Mouse (Mus musculus) heart, postnatal 14 days (tissue): ENCODE results near the gene Rcor1. TPM values are rescaled to one million over a fixed set of nuclear protein-coding genes. Genes with fewer than 3 reads are reported as not detected.

Experiments
- DNase-seq, 2 experiments: peaks; one replicate each; pipeline ENCODE4 v3.0.0; 2021 to 2022
- intact Hi-C: fragments of 180-260 bp; cut with DNase I; formaldehyde crosslinking; loops from one replicate; pipeline ENCODE4 v1.15.1; 2025
- total RNA-seq, 2 experiments: library from RNA; stranded (reverse); gene quantifications; 2 replicates each; pipeline ENCODE4 v1.2.3; 2021

Rcor1 gene
- total RNA-seq, 2 experiments from 2014 or later: 22.0 to 22.3 TPM

GRCm38 (mm10) chr12:111153946-111154345, 114.8 kb downstream of the Rcor1 start:
- DNase-seq: no peak
- intact Hi-C loops: no loop called here

DNA sequence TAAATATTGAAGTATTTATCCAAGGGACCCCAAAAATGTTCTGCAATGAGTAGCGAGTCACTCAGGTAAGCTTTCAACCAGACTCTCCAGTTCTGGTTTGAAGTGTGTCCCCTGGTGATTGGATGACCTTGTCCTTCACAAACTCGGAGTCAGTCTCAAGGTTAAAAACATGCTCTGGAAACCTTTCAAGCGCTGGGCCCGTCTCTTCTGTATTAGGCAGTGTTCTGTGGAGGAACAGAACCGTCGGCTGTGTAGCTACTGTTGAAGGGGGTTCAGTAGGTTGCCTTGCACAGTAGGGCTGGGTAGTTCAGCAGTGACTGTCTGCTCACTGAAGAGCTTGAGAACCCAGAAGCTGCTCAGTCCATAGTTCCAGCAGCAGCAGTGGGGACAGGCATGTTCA, 115.5 kb downstream of the Rcor1 start:
- intact Hi-C loops: no loop called here

DNA sequence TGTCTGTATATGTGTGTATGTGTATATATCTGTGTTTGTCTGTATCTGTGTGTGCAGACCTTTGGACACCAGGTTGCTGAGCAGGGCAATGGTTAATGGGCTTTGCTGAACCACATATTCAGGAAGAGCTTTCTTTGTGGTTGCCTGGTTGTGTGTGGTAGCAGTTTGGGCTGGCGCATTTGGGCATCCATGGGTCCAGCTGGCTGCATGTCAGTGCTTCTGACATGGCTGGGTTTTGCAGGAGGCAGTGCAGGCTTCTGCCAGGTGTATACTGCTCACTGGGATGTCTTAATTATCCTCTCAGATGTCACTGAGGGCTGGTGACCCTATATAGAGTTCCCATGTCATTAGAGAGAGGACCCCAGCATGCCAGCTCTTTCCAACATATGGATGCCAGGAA, 116.6 kb downstream of the Rcor1 start:
- no peak for DNase-seq

More for the DNA sequence above, 115.5 kb downstream of the Rcor1 start:
- no peak for DNase-seq

GRCm38 (mm10) chr12:111159659-111160428, 120.7 kb downstream of the Rcor1 start:
- DNase-seq: peak in 1 of 2 experiments; percentile 27
- intact Hi-C loops: no loop called here

More for the DNA sequence above, 116.6 kb downstream of the Rcor1 start:
- intact Hi-C loops: no loop called here

GRCm38 (mm10) chr12:111160871-111161270, 121.7 kb downstream of the Rcor1 start:
- no peak for DNase-seq
- intact Hi-C loops: no loop called here

- DNase-seq: no peak
- intact Hi-C loops: no loop called here
Measured at GRCm38 (mm10) chr12:111161943-111162311, 122.8 kb downstream of the Rcor1 start.

GRCm38 (mm10) chr12:111162312-111163061, 123.3 kb downstream of the Rcor1 start:
- DNase-seq: peak; percentile 26 to 49
- intact Hi-C loops: no loop called here

DNA sequence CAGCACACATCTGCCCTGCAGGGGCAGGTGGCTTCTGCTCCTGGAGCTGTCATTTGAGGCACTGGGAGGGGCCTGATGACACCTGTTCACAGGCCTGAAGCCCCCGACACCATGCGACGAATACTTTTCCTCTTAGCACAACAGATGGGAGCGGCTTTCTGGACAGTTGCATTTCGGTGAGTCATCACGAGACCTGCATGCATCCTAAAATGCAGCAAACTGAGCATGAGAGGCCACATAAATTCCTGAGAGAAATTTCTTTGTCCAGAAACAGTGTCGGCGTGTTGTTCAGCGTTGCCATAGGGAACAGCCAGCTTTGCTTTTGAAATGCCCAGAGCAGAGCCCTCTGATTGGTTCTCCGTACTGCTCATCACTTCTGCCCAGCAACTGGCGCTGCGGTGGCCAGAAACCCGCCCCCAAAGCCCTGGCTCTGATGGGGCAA, 125.2 kb downstream of the Rcor1 start:
- intact Hi-C loops: no loop called here
- DNase-seq: peak; percentile 85 to 90

DNA sequence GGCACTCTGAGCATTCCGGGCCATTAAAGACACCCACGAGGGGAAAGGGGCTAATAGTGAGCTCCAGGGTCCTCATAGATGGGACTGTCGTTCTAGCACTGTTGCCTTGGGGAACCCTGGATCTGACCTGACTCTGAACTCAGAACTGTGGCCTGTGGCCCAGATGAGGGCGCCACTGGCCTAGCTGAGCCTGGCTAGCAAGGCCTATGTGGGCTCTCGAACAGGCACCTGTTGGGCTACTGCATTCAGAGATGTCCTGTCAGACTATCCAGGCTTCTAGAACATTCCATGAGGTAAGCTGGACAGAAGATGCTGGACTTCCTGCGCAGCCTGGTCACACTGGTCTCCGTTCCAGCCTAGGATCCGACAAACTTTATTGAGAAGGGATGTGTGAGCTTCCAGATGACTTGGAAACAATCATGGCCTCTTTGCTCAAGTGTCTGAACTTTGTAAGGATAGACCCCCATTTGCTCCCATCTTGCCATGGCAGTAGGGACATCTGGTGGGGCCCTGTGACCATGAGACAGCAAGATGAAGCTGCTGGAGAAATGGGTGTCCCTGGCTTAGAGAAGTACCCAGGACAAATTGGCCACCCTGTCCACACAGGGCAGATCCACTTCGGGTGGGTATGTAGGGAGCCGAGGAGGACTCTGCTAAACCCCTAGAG, 126.1 kb downstream of the Rcor1 start:
- intact Hi-C loops: loop anchor here (5.0 kb wide), 1 partner anchor 78 kb away; no protein-coding TSS in a partner anchor
- DNase-seq: peak; percentile 29 to 50

Other genes with a start within 250 kb of the Rcor1 start
- gene Mok, start 198.4 kb upstream of the Rcor1 start, total RNA-seq: under 1 TPM; 0.65 to 0.78 TPM
- 1 to 10 TPM; 7.9 to 8.0 TPM for gene Zfp839, start 189.1 kb upstream of the Rcor1 start, total RNA-seq
- 10 to 100 TPM; 35.3 to 38.1 TPM for gene Cinp, start 150.2 kb upstream of the Rcor1 start, total RNA-seq
- 1 to 10 TPM; 5.7 to 6.0 TPM for gene Tecpr2, start 150.1 kb upstream of the Rcor1 start, total RNA-seq
- 10 to 100 TPM; 81.0 to 82.1 TPM for gene Ankrd9, start 60.3 kb upstream of the Rcor1 start, total RNA-seq
- gene Traf3, start 127.0 kb downstream of the Rcor1 start, total RNA-seq: 10 to 100 TPM; 12.4 to 15.5 TPM
- gene 4930595D18Rik, start 145.1 kb downstream of the Rcor1 start, total RNA-seq: not detected
- not detected for gene Amn, start 231.7 kb downstream of the Rcor1 start, total RNA-seq